In genomic region chr4:63377483-63377882, GRCm38 (mm10) we compare ENCODE assay signal across 16 mouse cellular contexts. TPM values are rescaled to one million over a fixed set of nuclear protein-coding genes. Genes with fewer than 3 reads are reported as not detected.
DNase-seq lines count a peak whose midpoint lies in the region; ATAC-seq and TF ChIP-seq lines count a peak whose summit lies in the region.
"Had no signal": no experiment of that assay in that cellular context is flagged by ENCODE, and none has a peak within 500 bp of the region (broad histone marks: within the 10 kb centered on the region; RNA-seq: fewer than 3 reads in every experiment).

No protein-coding gene starts in this region.

- no peak overlapping the region for H3K4me2 ChIP-seq in midbrain, postnatal 0 days (ENCODE audit: low read depth, low read length, poor library complexity, severe bottlenecking)
- no peak overlapping the region for H3K4me2 ChIP-seq in liver, postnatal 0 days (ENCODE audit: low read depth, low read length)
- H3K4me2 ChIP-seq: limb, embryonic 15.5 days; neural tube, embryonic 12.5 days had no signal

- TF ChIP-seq POLR2A in kidney, adult 2 months (IDR thresholded peaks at IDR 0.05; ENCODE audit: low read depth, low read length), result no peak
- no peak for TF ChIP-seq POLR2A in brain, embryonic 14.5 days (IDR thresholded peaks at IDR 0.05; ENCODE audit: borderline replicate concordance, extremely low read depth, insufficient read depth, insufficient read length, poor library complexity, severe bottlenecking)

- no peaks in the 10 kb centered on the region for H3K36me3 ChIP-seq in kidney, adult 2 months (ENCODE audit: control insufficient read depth, insufficient read depth, low read length)
- H3K36me3 ChIP-seq in midbrain, postnatal 0 days (ENCODE audit: insufficient read depth, low read length), result peaks cover 9% of the 10 kb centered on the region; the same call in 1 of the 2 replicates
- peaks cover 100% of the 10 kb centered on the region for H3K36me3 ChIP-seq in midbrain, embryonic 10.5 days
- peaks cover 54% of the 10 kb centered on the region for H3K36me3 ChIP-seq in liver, postnatal 0 days (replicated peaks; ENCODE audit: insufficient read depth, low read length)

- TF ChIP-seq CTCF in kidney, adult 2 months (conservative IDR thresholded peaks at IDR 0.05; ENCODE audit: insufficient read depth, insufficient read length, low read depth, low read length), result peak; percentile 34; the same call in 1 of the 2 replicates
- TF ChIP-seq CTCF in midbrain, postnatal 0 days (IDR thresholded peaks at IDR 0.05), result peak; percentile 50; the same call in 1 of the 2 replicates
- peak; percentile 46; the same call in 1 of the 2 replicates for TF ChIP-seq CTCF in brain, embryonic 14.5 days (IDR thresholded peaks at IDR 0.05; ENCODE audit: borderline replicate concordance, extremely low read depth, insufficient read depth, insufficient read length)
- TF ChIP-seq CTCF in liver, postnatal 0 days (IDR thresholded peaks at IDR 0.05; ENCODE audit: low read depth), result peak; percentile 52

- H3K4me1 ChIP-seq in kidney, adult 2 months (ENCODE audit: control insufficient read depth, insufficient read depth, low read length), result no peaks in the 10 kb centered on the region
- no peaks in the 10 kb centered on the region for H3K4me1 ChIP-seq in midbrain, postnatal 0 days (ENCODE audit: insufficient read depth, low read length)
- no peaks in the 10 kb centered on the region for H3K4me1 ChIP-seq in midbrain, embryonic 10.5 days
- peaks cover 32% of the 10 kb centered on the region for H3K4me1 ChIP-seq in liver, postnatal 0 days (ENCODE audit: insufficient read depth)
- H3K4me1 ChIP-seq: embryonic facial prominence, embryonic 10.5 days; limb, embryonic 15.5 days; neural tube, embryonic 12.5 days had no signal

- ATAC-seq in midbrain, postnatal 0 days (ENCODE audit: low FRiP score), result no peak
- ATAC-seq in liver, postnatal 0 days, result no peak
- ATAC-seq: midbrain, embryonic 16.5 days had no signal

- H3K4me3 ChIP-seq in kidney, adult 2 months (ENCODE audit: insufficient read depth, low read depth, low read length), result no peak overlapping the region
- H3K4me3 ChIP-seq in midbrain, postnatal 0 days (ENCODE audit: low read depth, low read length), result no peak overlapping the region
- H3K4me3 ChIP-seq in midbrain, embryonic 10.5 days, result no peak overlapping the region
- no peak overlapping the region for H3K4me3 ChIP-seq in liver, postnatal 0 days (ENCODE audit: low read depth, low read length)
- H3K4me3 ChIP-seq: embryonic facial prominence, embryonic 10.5 days; limb, embryonic 15.5 days; neural tube, embryonic 12.5 days had no signal

- WGBS in kidney, adult 2 months, result 72% methylated on average over 7 of the region's 7 CpGs
- 68% methylated on average over 7 of the region's 7 CpGs for WGBS in midbrain, postnatal 0 days
- 63% methylated on average over 7 of the region's 7 CpGs for WGBS in midbrain, embryonic 10.5 days
- WGBS in liver, postnatal 0 days (ENCODE audit: insufficient replicate concordance), result 77% methylated on average over 7 of the region's 7 CpGs

- no peaks in the 10 kb centered on the region for H3K27me3 ChIP-seq in kidney, adult 2 months (replicated peaks; ENCODE audit: control insufficient read depth, insufficient read depth, low read length)
- no peaks in the 10 kb centered on the region for H3K27me3 ChIP-seq in midbrain, postnatal 0 days (ENCODE audit: insufficient read depth, low read length)
- no peaks in the 10 kb centered on the region for H3K27me3 ChIP-seq in midbrain, embryonic 10.5 days (ENCODE audit: low read depth, poor library complexity, severe bottlenecking)
- H3K27me3 ChIP-seq in liver, postnatal 0 days (ENCODE audit: insufficient read depth, low read length), result no peaks in the 10 kb centered on the region
- H3K27me3 ChIP-seq: limb, embryonic 15.5 days; neural tube, embryonic 12.5 days had no signal

- no peak overlapping the region for H3K27ac ChIP-seq in kidney, adult 2 months (ENCODE audit: insufficient read depth, low read depth, low read length)
- no peak overlapping the region for H3K27ac ChIP-seq in midbrain, postnatal 0 days (ENCODE audit: low read depth, low read length)
- no peak overlapping the region for H3K27ac ChIP-seq in midbrain, embryonic 10.5 days (replicated peaks)
- H3K27ac ChIP-seq in liver, postnatal 0 days (ENCODE audit: low read depth), result no peak overlapping the region
- H3K27ac ChIP-seq: embryonic facial prominence, embryonic 10.5 days; limb, embryonic 15.5 days; neural tube, embryonic 12.5 days had no signal

- no peaks in the 10 kb centered on the region for H3K9me3 ChIP-seq in midbrain, postnatal 0 days (ENCODE audit: low read length)
- no peaks in the 10 kb centered on the region for H3K9me3 ChIP-seq in midbrain, embryonic 10.5 days (replicated peaks)
- no peaks in the 10 kb centered on the region for H3K9me3 ChIP-seq in liver, postnatal 0 days (ENCODE audit: low read length)
- H3K9me3 ChIP-seq: embryonic facial prominence, embryonic 10.5 days; limb, embryonic 15.5 days; neural tube, embryonic 12.5 days had no signal

- TF ChIP-seq EP300 in liver, postnatal 0 days (IDR thresholded peaks at IDR 0.05; ENCODE audit: low read depth), result no peak

- H3K9ac ChIP-seq in midbrain, postnatal 0 days (replicated peaks; ENCODE audit: low read length, poor library complexity, severe bottlenecking), result no peak overlapping the region
- H3K9ac ChIP-seq in liver, postnatal 0 days (replicated peaks), result no peak overlapping the region
- H3K9ac ChIP-seq: limb, embryonic 15.5 days; neural tube, embryonic 12.5 days had no signal

- no peak for DNase-seq in kidney, adult 2 months
- no peak for DNase-seq in kidney, postnatal 10 days
- DNase-seq in midbrain, postnatal 0 days (ENCODE audit: low spot score), result no peak
- no peak for DNase-seq in midbrain, embryonic 10.5 days (ENCODE audit: low spot score)
- no peak for DNase-seq in brain, embryonic 14.5 days (ENCODE audit: low read depth)
- DNase-seq in liver, postnatal 0 days, result no peak
- no peak for DNase-seq in layer of hippocampus, postnatal 25 days (ENCODE audit: extremely low spot score in 1 of 2, low spot score in 1 of 2)
- DNase-seq: cerebellum, adult 9-11 months; heart, adult 11 months; heart, postnatal 10 days had no signal

RNA-seq across cellular contexts. Expression of gene Orm2, which starts 15.2 kb away (rescaled TPM):
- polyA plus RNA-seq in kidney, adult 2 months (2012; rRNA removed), result 0.16 TPM in 1 of 2 replicates, not detected in the other
- total RNA-seq in midbrain, postnatal 0 days (2014; rRNA removed), result not detected in 2 replicates
- not detected in 2 replicates for polyA plus RNA-seq in midbrain, postnatal 0 days (2015; fragmentation: Nextera tagmentation; extraction: Ambion mirVana)
- not detected in 2 replicates for polyA plus RNA-seq in midbrain, embryonic 10.5 days (2016; fragmentation: Nextera tagmentation; extraction: Ambion mirVana)
- not detected in 2 replicates for polyA plus RNA-seq in brain, embryonic 14.5 days (2012; rRNA removed)
- not detected in 2 replicates for polyA plus RNA-seq in liver, postnatal 0 days (2015; fragmentation: Nextera tagmentation; extraction: Ambion mirVana)
- not detected for total RNA-seq in layer of hippocampus, postnatal 25 days (2021)
- total RNA-seq: heart, postnatal 10 days; megakaryocyte progenitor cell, adult 5-6 weeks had no signal
- polyA plus RNA-seq: embryonic facial prominence, embryonic 10.5 days; midbrain, embryonic 16.5 days; neural tube, embryonic 12.5 days; stomach, embryonic 14.5 days had no signal

RNA-seq across cellular contexts. Expression of gene Orm3, which starts 21.5 kb away (rescaled TPM):
- 0.14 and 0.38 TPM in 2 replicates for polyA plus RNA-seq in kidney, adult 2 months (2012; rRNA removed)
- not detected in 2 replicates for total RNA-seq in midbrain, postnatal 0 days (2014; rRNA removed)
- not detected in 2 replicates for polyA plus RNA-seq in midbrain, postnatal 0 days (2015; fragmentation: Nextera tagmentation; extraction: Ambion mirVana)
- polyA plus RNA-seq in midbrain, embryonic 10.5 days (2016; fragmentation: Nextera tagmentation; extraction: Ambion mirVana), result not detected in 2 replicates
- polyA plus RNA-seq in brain, embryonic 14.5 days (2012; rRNA removed), result not detected in 2 replicates
- not detected in 2 replicates for polyA plus RNA-seq in liver, postnatal 0 days (2015; fragmentation: Nextera tagmentation; extraction: Ambion mirVana)
- total RNA-seq in layer of hippocampus, postnatal 25 days (2021), result not detected
- total RNA-seq: megakaryocyte progenitor cell, adult 5-6 weeks had no signal
- polyA plus RNA-seq: embryonic facial prominence, embryonic 10.5 days; limb, embryonic 15.5 days; midbrain, embryonic 16.5 days; neural tube, embryonic 12.5 days; stomach, embryonic 14.5 days had no signal

RNA-seq across cellular contexts. Expression of gene Akna, which starts 25.7 kb away (rescaled TPM):
- polyA plus RNA-seq in kidney, adult 2 months (2012; rRNA removed), result 2.2 and 5.8 TPM in 2 replicates
- 4.4 and 5.3 TPM in 2 replicates for total RNA-seq in midbrain, postnatal 0 days (2014; rRNA removed)
- 1.9 and 2.1 TPM in 2 replicates for polyA plus RNA-seq in midbrain, postnatal 0 days (2015; fragmentation: Nextera tagmentation; extraction: Ambion mirVana)
- polyA plus RNA-seq in midbrain, embryonic 10.5 days (2016; fragmentation: Nextera tagmentation; extraction: Ambion mirVana), result 12.8 and 17.3 TPM in 2 replicates
- polyA plus RNA-seq in brain, embryonic 14.5 days (2012; rRNA removed), result 7.7 and 9.1 TPM in 2 replicates
- polyA plus RNA-seq in liver, postnatal 0 days (2015; fragmentation: Nextera tagmentation; extraction: Ambion mirVana), result 4.6 and 5.2 TPM in 2 replicates
- 1 to 10 TPM; 2.6 to 4.4 TPM for total RNA-seq in layer of hippocampus, postnatal 25 days (2021)

RNA-seq across cellular contexts. Expression of gene Orm1, which starts 33.1 kb away (rescaled TPM):
- polyA plus RNA-seq in kidney, adult 2 months (2012; rRNA removed), result 7.1 and 8.9 TPM in 2 replicates
- not detected in 2 replicates for total RNA-seq in midbrain, postnatal 0 days (2014; rRNA removed)
- not detected in 2 replicates for polyA plus RNA-seq in midbrain, postnatal 0 days (2015; fragmentation: Nextera tagmentation; extraction: Ambion mirVana)
- polyA plus RNA-seq in midbrain, embryonic 10.5 days (2016; fragmentation: Nextera tagmentation; extraction: Ambion mirVana), result not detected in 2 replicates
- polyA plus RNA-seq in brain, embryonic 14.5 days (2012; rRNA removed), result not detected in 2 replicates
- polyA plus RNA-seq in liver, postnatal 0 days (2015; fragmentation: Nextera tagmentation; extraction: Ambion mirVana), result 2.5 and 4.5 TPM in 2 replicates
- total RNA-seq in layer of hippocampus, postnatal 25 days (2021), result not detected
- polyA plus RNA-seq: embryonic facial prominence, embryonic 10.5 days; midbrain, embryonic 16.5 days; neural tube, embryonic 12.5 days; stomach, embryonic 14.5 days had no signal
